Mouse (Mus musculus) liver (tissue): ENCODE results near the gene Fam89a.

Experiments
- DNase-seq: peaks from one replicate; pipeline ENCODE4 v3.0.0-alpha.2; 2020; ENCODE audit warnings: mixed read lengths

Gene Fam89a

DNA sequence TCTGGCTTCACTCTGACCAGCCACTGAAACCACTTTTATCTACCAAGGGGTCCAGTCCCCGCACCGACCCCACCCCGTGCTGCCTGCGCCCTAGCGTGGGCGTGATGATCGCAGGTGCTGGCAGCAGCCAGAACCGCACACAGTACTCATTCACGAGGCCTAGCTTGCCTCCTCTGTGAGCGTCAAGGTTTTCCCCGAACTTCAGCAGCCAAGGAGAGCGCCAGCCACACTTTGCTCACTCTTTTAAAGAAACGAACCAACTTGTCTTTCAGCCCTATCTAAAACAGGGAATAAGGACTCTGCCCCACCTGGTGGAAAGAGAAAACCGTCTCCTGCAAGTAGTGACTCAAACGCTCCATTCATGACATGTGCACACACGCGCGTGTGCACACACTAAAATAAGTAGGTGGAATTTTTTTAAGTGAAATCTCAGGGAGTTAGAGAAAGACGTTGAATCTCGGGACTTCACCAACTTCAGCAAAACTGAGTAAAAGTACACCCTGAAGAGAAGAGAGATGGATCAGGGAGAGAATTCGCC lies 762 bp upstream of the Fam89a start:
- no peak for DNase-seq

DNA sequence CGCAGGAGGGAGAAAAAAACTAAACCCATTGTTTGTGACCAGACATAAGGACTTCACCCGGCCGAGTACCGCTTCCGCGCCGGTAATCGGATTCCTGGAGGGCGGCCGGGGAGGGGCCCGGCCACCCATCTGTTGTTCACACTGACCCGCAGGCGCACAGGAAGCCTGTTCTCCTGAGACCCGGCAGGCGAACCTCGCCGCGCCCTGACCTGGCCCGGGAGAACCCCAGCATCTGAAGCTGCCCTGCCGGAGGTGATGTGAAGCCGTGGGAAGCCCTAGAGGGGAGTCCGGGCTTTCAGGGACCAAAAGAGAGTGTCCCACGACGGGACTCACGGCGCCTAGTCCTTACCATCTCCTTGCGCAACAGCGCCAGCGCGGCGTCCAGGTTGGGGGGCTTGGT lies 441 bp downstream of the Fam89a start:
- no peak for DNase-seq

DNA sequence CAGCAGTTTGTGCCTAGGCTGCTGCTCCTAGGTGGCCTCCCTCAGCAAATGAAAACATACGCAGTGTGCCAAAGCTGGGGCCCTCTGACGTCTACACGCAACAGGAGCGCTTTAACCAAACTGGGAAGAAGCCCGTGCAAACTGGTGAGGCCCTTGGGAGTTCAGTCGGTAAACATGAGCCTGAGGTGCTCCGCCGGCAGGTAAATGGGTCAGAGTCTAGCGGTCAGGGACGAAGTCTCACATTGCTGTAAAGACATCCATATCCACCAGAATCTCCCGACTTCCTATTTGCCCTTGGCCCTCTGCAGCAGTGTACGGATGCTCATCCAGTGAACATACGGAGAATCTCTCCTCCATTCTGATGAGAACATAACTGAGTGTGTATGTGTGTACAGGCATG lies 5.0 kb downstream of the Fam89a start:
- no peak for DNase-seq

DNA sequence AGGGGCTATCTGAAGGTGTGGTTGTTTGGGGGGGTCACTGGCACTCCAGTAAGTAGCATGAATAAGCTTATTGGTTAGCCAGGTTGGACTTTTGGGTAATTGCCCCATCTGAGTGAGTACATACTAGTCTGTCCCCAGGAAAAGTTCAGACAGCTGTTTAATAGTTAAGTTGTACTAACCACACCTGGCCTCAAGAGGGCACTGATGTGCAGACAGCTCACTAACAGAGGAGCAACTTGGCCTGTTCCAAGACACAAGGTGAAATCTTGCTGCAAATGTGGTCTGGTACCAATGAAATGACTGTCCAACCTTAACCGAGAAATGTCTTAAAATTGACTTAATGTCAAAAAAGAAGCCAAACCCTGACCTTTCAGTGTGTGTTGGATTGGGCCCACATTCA lies 12.4 kb downstream of the Fam89a start:
- no peak for DNase-seq

DNA sequence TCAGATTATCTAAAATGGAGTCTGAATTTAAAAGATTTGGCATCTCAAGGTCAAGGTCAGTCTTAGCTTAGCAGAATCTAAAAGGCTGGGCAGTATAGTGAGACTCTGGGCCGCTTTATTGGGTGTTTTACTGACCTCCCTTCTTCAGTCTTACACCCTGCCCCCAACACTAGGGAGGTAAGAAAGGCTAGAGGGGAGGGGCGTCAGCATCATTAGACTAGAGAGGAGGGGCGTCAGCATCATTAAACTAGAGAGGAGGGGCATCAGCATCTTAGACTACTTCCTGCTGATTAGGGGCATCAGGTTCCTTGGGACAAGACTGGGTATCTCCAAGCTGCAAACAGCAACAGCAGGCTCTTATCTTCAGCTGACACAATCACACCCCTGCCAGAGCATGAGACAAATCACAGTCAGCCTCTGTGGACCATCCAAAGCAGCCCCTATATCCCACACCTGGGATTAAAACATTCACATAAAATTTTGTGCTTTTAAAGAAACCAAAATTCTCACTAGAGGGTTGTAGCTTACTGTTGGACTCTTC lies 16.2 kb downstream of the Fam89a start:
- DNase-seq = no peak

DNA sequence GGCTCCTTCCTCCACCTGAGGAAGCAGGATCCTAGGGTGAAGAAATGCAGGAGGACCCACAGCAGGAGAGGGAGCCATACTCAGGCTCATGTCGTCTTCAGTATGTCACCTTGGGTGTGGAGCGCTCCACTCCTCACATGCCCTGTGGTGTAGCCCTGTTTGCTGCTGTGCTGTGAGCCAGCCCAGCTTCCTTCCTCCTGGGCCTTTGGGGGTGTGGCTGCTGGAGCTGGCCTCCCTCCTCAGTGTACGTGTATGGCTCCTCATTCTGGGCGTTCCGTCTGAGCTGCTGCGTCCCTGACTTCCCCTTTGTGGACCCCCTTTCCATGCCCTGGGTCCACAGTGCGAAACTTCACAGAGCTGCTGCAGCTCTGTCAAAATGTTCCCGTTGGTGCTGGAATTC lies 18.8 kb downstream of the Fam89a start:
- DNase-seq = no peak

DNA sequence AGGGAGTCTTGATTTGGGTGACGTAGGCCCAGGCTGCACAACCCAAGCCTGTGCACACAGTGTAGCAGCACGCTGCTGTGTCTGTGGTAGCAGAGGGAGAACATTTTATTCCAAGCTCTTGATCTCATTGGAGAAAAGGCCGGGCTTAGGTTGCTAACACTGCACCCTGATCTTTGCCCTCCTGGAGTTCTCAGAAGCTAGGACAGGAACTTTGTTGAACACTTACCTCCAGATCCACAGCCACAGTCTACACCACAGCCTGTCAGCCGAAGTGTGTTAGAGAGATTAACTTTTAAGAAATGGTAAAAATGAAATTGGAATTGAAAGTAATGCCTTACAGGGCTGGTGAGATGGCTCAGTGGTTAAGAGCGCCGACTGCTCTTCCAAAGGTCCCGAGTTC lies 27.3 kb downstream of the Fam89a start:
- DNase-seq = no peak

DNA sequence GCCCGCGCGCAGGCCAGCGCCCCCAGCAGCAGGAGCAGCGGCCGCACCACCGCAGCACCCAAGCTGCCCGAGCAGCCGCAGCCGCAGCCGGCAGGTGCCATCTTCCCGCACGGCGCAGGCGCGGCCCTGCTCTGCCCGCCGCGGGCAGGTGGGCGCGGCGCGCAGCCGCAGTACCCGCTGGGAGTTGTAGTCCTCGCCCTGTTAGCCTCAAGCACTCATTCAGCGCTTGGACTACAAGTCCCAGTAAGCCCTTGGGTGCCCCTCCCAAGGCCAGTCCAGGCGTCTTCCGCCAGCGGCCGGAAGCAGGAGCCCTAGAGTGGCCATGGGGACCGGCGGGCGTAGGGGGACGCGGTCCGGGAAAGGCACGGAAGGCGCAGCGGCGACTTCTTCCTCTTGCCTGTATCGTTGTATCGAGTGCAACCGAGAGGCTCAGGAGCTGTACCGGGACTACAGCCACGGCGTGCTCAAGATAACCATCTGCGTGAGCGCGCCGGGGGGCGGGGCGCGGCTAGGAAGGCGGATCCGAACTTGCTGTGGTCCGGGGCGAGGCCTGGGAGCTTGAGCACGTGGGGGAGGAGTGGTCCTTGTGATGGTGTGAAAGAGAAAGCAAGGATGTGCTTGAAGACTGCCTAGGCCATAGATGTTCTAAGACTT lies 29.6 kb downstream of the Fam89a start, which contains the start of the genes Ttc13 and Arv1:
Gene Ttc13 (minus strand): TSS at position 122 of the 654 bp plus-strand sequence.
Gene Arv1 (plus strand): TSS at position 278 of the 654 bp plus-strand sequence.
- DNase-seq = peak; percentile 95

DNA sequence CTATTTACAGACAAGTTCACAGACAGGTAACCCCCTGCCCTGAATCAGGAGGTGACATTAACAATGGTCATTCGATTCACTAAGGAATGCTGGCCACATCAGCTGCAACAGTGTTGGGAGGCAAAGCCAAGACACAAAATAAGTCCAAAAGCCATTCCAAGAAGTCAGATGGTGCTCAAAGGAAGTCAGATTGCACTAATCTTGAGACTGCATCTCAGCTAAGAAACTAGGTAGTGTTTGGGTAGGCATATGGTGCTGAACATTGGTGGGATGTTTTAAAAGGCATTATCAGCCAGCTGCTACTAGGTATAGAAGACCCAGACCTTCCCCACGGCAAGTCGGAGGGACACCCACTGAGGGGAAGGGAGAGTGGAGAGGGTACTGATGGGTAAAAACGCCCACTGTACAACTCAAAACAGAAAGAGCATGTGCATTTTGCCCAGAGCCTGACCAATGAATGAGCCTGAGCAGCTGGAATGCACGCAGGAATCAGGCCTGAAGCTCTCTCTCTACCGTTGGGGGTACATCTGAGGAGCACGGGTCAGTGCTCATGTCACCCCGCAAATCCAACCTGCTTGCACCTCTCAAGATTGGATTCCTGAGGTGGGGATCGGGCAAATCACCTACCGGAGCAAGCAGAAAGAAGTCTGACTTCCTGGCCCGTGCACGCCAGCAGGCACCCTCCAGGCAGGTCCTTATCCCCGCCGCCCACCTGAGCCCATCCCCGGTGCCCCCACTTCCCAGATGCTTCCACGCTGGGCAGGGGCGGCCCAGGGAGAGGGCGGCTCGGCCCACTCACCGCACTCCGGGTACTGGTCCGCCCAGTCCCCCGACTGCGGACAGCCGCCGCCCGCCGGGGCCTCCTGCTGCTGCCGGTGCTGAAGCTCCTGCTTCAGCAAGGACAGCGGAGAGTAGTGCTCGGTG lies 30.4 kb downstream of the Fam89a start:
- no peak for DNase-seq

DNA sequence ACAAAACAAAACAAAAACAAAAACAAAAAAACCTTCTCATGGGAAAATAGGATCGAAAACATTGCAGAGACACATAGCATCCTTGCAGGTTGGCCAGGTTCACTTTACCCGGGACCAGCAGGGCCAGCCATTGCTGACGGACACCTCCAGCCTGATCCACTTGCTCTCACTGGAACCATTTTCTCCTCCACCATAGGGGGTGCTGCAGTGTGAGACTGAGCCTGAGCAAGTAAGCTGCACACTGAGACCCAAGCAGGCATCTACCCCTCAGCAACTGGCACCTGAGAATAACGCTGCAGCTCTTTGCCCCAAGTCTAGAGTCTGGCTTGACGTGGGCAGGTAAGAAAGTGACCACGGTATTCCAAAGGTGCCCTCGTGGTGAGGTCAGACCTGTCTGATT lies 31.5 kb downstream of the Fam89a start:
- DNase-seq = no peak

DNA sequence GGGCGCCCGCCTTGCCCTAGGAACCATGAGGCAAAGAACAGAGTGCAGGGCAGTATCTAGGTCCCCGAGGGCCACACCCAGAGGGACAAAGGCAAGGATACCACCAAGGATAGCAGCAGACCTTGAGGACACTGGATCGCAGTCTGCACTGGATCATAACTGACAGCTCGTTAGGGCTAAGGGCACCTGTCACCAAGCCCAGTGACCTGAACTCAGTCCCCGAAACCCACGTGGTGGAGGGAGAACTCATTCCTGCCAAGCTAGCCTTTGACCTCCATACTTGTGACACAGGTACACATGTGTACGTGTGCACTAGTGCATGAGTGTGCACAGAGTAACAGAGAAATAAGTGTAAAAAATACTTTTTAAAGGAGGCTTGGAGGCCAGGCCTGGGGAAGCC lies 35.9 kb downstream of the Fam89a start:
- DNase-seq = no peak

DNA sequence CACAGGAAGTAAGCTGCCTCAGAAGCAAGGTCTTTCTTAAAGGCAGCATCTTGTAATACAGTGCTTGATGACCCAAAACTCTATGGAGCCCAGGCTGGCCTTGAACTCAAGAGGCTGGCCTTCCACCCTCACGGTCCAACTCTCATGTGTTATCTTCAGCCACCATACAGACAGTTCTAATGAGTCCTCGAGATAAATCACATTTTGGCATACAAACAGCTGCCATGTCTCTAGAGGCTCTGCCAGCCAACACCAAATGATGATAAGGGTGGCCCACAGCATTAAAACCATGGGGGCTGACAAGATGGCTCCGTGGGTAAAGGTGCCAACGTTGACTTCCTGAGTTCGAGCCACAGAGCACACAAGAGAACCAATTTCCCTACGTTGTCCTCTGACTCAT lies 38.4 kb downstream of the Fam89a start:
- no peak for DNase-seq

DNA sequence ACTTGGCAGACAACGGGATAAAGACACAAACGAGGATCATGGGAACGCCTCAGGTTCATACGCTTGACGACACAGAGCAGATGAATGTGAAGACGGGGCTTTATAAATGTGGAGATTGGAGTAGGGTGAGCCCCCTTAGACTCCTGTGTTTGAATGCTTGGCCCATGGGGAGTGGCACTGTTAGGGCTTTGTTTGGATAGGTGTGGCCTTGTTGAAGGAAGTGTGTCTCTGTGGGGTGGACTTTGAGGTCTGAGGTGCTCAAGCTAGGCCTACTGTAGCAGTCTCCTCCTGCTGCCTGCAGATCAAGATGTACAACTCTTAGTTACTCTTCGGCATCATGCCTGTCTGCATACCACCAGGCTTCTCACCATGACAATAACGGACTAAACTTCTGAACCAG lies 45.8 kb downstream of the Fam89a start:
- DNase-seq = no peak

DNA sequence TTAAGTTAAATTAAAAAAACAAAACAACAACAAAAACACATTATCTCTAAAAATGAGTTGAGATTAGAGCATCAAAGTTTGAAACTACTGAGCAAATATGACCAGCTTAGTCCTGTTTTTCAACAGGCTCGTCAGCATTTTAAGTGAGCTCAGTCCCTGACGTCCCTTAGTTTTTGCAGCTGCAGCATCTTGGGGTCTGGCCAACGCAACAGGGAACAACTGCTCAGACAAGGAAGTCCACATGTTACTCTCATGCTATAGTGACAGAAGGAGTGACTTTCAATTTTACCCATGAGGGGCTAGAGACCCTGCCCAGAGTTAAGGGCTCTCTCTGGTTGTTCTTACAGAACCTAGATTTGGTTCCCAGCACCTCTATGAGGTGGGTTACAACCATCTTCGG lies 47.3 kb downstream of the Fam89a start:
- DNase-seq = no peak

DNA sequence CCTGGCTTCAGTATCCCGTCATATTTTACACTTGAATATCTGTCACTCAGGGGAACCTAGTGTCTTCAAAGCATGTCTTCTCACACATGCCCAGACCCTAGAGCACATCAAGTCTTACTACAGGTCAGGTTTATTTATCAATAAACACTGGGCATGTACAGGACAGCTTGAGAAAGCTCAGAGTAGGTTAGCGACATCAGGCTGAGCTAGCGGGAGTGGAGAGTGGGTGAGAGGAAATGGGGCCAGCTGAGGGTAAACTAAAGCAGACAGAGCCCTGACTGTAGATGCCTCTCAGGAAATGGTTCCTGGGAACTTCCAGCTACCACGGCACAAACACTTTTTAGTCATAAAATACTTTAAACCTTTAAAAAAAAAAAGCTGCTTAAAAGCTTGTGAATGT lies 48.1 kb downstream of the Fam89a start:
- DNase-seq = no peak

DNA sequence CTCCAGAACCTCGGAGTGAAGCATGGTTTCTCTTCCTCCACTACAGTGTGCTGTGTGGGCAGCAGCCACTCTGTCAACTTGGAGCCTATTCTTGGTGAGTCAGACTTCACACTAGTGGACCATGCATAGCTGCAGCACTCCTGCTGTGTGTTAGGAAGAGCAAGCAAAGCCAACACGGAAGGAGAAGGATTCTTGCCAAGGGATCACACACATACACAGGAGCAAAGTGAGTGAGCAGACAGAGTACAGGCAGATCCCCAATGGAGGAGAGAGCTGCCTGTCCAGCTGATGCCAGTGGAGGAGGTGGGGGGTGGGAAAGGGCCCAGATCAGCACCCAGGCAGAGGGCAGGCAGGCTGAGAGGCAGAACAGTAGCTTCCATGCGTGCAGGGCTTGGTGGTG lies 49.4 kb downstream of the Fam89a start:
- no peak for DNase-seq

DNA sequence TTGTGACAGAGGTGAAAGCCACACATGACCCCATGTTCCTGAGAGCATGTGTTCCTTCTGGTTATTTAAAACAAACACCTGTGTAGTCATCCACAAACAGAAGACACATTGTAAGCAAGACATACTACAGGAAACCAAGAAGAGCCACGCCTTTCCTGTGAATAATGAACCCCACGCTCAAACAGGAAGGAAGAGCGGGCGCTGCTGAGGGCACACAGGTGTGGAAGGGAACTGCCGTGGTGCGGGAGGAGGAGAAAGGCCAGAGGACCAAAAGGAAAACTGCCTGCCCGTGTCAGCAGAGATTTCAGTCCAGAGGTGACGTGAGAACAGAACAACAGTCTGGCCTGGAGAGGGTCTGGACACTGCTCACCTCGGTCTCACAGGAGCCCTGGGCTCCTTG lies 50.6 kb downstream of the Fam89a start:
- no peak for DNase-seq

DNA sequence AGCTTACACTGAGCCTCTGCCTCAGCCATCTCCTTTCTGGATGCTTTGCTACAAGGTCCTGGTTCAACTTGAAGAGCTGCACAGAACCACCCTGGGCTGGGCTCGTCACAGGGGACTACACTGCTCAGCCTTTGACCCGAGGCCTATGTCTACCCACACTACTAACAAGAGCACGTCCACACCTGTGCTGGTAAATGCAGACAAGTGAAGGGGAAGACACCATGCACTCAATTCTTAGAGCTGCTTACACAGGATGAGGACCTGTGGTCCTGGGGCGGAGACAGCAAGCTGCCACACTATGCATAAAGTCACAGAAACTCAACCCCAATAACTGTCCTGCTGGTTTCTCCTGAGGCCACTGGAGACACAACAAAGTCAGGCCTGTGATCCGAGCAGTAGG lies 51.4 kb downstream of the Fam89a start:
- DNase-seq = no peak

DNA sequence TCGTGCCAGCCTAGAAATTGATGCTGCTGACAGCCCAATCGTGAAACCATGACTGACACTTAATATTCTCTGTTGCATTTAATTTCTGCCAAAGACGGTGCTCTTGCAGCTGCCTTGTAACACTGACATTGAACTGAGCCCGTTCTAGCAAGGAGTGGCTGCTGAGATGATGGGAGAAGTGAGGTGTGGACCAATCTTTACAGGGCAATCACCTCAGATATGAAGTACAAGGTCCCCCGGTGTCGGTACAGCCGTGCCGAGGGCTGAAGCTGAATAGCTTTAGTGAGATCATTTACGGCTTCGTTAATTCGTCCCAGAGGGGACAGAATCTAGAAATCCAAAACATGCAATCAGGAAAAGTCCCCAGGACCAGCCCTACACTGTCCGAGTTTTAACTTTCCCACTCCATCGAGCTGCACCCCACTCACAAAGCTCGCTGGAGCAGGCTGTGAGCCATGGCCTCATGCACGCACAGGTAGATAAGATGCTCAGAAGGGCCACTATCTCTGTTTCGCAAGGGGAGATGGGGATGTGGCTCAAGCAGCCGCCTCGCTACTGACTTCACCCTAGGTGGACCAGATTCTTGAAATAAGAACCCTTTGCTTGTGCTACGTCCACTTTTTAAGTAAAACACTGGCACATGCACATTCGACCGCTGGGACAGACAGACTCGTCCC lies 56.1 kb downstream of the Fam89a start:
- no peak for DNase-seq

DNA sequence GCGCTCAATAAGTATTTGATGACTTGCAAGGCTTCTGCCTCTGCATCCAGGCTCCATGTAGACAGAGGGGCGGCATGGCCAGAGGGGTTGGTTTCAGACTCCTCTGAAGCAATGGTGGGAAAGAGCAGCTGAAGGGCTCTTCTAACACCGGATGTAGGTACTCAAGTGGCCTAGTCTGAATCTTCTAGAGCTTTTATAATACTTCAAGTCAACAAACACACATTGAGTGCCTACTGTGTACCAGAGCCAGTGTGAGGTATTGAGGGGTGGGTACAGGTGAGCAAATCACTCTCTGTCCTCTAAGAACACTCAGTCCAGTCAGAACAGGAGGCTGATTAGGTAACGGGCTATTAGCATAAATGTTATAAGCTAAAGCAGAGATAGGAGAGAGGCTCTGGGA lies 59.9 kb downstream of the Fam89a start:
- DNase-seq = no peak
